Mouse (Mus musculus): ENCODE measurements around the gene Grem1. TPM values are rescaled to one million over a fixed set of nuclear protein-coding genes. Genes with fewer than 3 reads are reported as not detected.

Grem1 gene
- polyA plus RNA-seq, 1 experiment from 2014 or later: 0.18 TPM

DNA sequence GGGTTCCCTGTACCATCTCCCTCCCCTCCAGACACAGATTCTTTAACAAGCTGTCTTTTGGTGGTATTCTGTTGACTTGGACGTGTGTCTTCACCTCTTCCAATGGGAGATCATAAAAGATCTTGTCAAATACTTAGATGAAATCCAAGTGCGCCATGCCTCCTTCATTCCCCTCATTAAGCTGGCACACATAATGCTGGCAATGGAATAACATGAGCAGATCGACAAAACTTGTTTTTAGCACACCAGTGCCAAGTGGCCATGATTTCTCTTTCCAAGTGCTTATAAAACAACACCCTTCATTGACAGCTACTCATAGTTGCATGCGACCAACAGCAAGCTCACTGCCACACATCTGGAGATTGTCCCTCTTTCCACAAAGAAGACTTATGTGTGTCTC is 29.4 kb upstream of the Grem1 start:
- ChIA-PET POLR2A (no interaction called here), CTCF (interaction anchor here (1.0 kb wide), 1 partner anchor 20 kb away, joined by 3 read pairs; no protein-coding TSS in a partner anchor)
- DNase-seq (ENCODE audit: low read depth, low spot score): no peak
- H3K27me3 ChIP-seq: peaks cover under 1% of the 10 kb centered on the region
- no peak for ATAC-seq
- no peak for TF ChIP-seq CTCF (IDR thresholded peaks at IDR 0.05)
- in situ Hi-C loops (cut with MboI; ENCODE audit: low pct_unique_long_range_greater_than_20kb): loop anchor here (25.0 kb wide), 1 partner anchor 1001 kb away; no protein-coding TSS in a partner anchor

DNA sequence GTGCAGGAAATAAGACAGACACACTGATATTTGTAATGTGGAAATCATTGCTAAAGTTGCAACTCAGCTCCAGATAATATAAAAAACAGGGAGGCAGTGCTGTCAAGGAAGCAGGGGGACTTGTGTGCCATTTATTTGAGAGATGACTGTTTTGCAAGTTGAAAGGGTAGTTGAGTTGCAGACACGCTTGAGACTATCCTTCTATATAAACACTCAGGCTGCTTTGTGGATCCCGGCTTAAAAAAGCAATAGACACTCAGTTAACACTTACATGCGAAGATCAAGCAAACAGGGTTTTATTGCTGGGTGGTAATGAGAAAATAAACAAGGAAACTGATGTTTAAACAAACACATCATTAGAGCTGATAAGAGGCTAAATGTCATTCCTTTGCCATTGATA is 26.4 kb upstream of the Grem1 start:
- in situ Hi-C loops (cut with MboI; ENCODE audit: low pct_unique_long_range_greater_than_20kb): loop anchor here (25.0 kb wide), 1 partner anchor 998 kb away; no protein-coding TSS in a partner anchor
- H3K27me3 ChIP-seq: no peaks in the 10 kb centered on the region
- ATAC-seq: no peak
- DNase-seq (ENCODE audit: low read depth, low spot score): no peak
- ChIA-PET POLR2A (no interaction called here), CTCF (no interaction called here)
- no peak for TF ChIP-seq CTCF (IDR thresholded peaks at IDR 0.05)

DNA sequence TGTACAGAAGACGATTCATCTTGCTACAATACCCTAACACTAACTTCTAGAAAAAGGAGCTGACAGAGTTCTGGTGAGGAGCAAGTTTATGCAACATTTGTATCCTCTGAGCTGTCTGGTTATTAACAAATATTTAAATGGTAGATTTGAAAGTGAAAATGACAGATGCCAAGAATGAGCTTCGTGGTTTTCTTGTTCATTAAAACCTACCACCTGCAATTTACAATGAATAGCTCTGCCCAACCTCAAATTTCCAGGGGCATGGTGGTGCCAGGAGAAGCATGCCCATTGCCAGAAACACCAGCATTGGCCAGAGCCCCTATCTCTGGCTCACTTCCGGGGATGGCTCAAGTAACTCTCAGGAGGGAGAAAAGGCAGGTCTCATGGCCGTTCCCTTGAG is 23.1 kb upstream of the Grem1 start:
- no peaks in the 10 kb centered on the region for H3K27me3 ChIP-seq
- ChIA-PET CTCF (interaction anchor here (1.0 to 1.8 kb wide), 2 partner anchors 16 to 159 kb away, joined by 3 to 5 read pairs; no protein-coding TSS in a partner anchor), POLR2A (no interaction called here)
- in situ Hi-C loops (cut with MboI; ENCODE audit: low pct_unique_long_range_greater_than_20kb): loop anchor here (25.0 kb wide), 1 partner anchor 994 kb away; no protein-coding TSS in a partner anchor
- no peak for TF ChIP-seq CTCF (IDR thresholded peaks at IDR 0.05)
- DNase-seq (ENCODE audit: low read depth, low spot score): no peak
- ATAC-seq: no peak

DNA sequence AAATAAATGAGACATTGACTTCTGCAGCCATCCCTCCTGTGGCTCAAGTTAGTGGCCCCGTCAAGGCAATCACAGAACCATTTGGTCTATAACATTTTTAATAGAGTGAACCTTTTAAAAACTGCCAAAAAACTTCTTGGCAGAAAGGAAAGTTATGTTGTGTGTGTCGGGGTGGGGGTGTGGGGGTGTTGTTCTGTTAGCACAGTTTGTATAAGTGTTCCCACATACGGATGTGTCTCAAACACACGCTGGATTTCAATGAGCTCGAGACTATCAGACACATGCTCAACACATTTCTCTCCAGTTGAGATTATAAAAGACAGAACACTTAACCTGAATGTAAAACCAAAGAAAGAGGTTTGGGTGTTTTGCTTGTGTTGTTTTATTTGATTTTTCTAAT is 22.7 kb upstream of the Grem1 start:
- ChIA-PET CTCF (interaction anchor here (1.8 kb wide), 1 partner anchor 16 kb away, joined by 5 read pairs; no protein-coding TSS in a partner anchor), POLR2A (no interaction called here)
- DNase-seq (ENCODE audit: low read depth, low spot score) (no peak), ATAC-seq (no peak)
- in situ Hi-C loops (cut with MboI; ENCODE audit: low pct_unique_long_range_greater_than_20kb): loop anchor here (25.0 kb wide), 1 partner anchor 994 kb away; no protein-coding TSS in a partner anchor
- H3K27me3 ChIP-seq: no peaks in the 10 kb centered on the region
- TF ChIP-seq CTCF (IDR thresholded peaks at IDR 0.05): no peak

DNA sequence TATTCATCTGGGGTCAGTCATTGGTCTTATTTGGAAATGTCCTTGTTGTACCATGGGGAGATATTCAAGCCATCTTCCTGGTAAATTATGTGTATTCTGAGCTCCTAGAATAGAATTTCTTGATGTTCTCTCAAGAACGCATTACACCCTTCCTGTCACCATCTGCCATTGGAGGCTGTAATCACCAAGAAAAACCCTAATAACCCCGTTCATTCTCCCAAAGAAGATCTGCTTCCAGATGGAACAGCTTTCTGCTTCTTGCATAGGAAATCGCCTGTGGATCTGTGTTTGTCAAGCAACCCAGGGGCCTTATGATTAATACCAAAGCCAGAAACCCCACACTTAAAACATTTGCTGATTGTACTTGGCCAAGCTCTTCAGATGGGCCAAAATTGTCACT is 20.9 kb upstream of the Grem1 start:
- no peak for TF ChIP-seq CTCF (IDR thresholded peaks at IDR 0.05)
- no peak for DNase-seq (ENCODE audit: low read depth, low spot score)
- H3K27me3 ChIP-seq: no peaks in the 10 kb centered on the region
- in situ Hi-C loops (cut with MboI; ENCODE audit: low pct_unique_long_range_greater_than_20kb): loop anchor here (25.0 kb wide), 1 partner anchor 992 kb away; no protein-coding TSS in a partner anchor
- POLR2A ChIA-PET: no interaction called here
- no peak for ATAC-seq
- CTCF ChIA-PET: interaction anchor here (0.8 to 1.4 kb wide), 4 partner anchors 11 to 280 kb away, joined by 3 to 5 read pairs (median 4); no protein-coding TSS in a partner anchor

DNA sequence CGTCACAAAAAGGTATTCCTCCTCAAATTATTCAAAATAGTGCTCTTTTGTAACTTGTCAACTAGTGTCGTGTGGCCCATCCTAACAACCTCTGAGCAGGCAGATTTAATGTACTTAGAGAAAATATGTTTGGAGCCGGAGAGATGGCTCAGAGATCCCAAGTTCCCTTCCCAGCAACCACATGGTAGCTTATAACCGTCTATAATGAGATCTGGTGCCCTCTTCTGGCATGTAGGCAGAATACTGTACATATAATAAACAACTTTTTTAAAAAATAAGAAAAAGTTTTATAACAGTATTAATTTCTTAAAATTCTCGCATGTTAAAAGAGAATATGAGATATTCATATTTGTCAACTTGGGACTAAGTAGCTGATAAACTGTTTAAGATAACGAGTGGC is 19.6 kb upstream of the Grem1 start:
- no peak for ATAC-seq
- POLR2A ChIA-PET: no interaction called here
- DNase-seq (ENCODE audit: low read depth, low spot score): no peak
- CTCF ChIA-PET: interaction anchor here (0.8 to 1.4 kb wide), 4 partner anchors 9 to 242 kb away, joined by 3 to 5 read pairs (median 4); no protein-coding TSS in a partner anchor
- in situ Hi-C loops (cut with MboI; ENCODE audit: low pct_unique_long_range_greater_than_20kb): loop anchor here (25.0 kb wide), 1 partner anchor 991 kb away; no protein-coding TSS in a partner anchor
- no peaks in the 10 kb centered on the region for H3K27me3 ChIP-seq
- peak; percentile 56 for TF ChIP-seq CTCF (IDR thresholded peaks at IDR 0.05)

DNA sequence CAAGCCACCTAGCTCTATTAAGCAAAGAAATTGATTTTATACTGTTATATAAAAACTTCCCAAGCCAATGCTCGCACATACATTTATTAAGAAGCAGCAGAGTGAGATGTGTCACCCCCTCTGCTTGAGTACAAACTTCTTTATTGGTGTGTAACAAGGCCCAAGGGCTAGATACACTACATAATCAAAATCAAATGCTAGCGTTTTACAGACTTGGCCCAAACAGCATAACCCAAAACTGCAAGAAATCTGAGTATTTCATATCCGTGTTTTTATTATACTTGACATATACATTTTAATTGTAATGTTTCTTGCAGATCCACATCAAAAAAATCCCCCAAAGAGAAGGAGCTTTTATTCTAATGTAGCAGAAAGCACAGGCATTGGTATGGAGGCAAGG is 17.9 kb upstream of the Grem1 start:
- no peak for TF ChIP-seq CTCF (IDR thresholded peaks at IDR 0.05)
- POLR2A ChIA-PET: no interaction called here
- no peaks in the 10 kb centered on the region for H3K27me3 ChIP-seq
- DNase-seq (ENCODE audit: low read depth, low spot score): no peak
- in situ Hi-C loops (cut with MboI; ENCODE audit: low pct_unique_long_range_greater_than_20kb): loop anchor here (25.0 kb wide), 1 partner anchor 989 kb away; no protein-coding TSS in a partner anchor
- no peak for ATAC-seq
- CTCF ChIA-PET: no interaction called here

DNA sequence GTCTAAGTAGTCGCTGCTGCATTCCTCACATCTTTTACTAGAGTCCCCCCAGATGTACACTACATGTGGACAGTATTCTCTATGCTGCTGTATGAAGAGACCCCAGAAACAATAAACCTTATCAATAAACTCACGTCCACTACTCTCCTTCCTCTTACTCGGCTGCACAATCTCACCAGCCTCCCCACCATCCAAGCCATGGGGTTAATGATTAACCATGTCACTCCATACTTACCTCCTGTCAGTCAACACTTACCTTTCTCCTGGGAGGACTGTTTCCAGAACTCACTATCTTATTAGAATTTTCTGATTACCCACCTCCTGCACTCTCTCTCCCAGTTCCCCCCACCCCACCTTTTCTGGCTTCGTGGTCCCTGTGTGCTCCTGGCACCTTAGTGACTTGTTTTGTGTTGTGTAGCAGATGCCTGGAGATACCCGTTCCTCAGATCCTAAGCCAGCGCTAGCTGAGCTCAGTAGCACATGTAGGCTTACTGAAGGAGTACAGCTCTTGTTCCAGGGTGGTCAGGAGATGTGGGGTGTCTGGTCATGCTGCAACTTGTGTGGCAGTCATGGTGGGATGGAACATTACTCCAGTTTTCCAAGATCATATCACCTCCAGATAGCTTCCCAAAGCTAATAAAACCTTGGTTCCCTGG is 15.8 kb upstream of the Grem1 start:
- DNase-seq (ENCODE audit: low read depth, low spot score) (no peak), ATAC-seq (no peak)
- ChIA-PET POLR2A (no interaction called here), CTCF (no interaction called here)
- H3K27me3 ChIP-seq: no peaks in the 10 kb centered on the region
- no peak for TF ChIP-seq CTCF (IDR thresholded peaks at IDR 0.05)
- in situ Hi-C loops (cut with MboI; ENCODE audit: low pct_unique_long_range_greater_than_20kb): no loop called here

DNA sequence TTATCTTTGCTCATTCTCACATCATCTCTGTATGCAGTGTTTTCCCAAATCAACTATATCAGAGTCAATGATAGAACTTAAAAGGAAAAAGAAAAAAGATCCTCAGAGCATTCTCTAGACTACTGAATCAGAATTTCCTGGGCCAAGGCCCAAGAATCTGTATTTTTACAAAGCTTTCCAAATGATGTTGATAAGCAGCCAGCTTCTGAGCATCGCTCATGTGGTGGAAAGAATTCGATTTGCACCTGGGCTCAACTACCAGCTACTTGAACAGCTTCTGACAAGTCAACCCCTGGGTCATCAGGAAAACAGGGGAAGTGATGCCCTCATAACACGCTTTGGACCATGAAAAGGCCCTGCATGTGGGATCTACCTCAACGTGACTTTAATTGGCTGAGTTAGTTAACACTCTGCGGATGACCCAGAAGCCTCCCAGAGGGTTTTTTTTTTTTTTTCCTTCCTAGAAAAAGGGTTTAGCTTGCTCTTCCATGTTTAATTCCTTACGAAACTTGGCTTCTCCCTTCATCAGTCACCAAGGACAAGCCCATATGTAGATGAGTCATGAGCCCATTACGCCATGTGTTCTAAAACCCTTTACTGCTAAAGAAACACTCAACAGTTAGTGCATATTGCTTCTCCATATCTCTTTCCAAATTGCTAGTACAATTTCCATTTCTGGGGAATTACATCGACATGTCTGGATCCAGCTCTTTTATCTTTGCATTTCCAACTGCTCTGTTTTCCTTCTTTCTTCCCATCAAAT is 10.3 kb upstream of the Grem1 start:
- DNase-seq (ENCODE audit: low read depth, low spot score) (no peak), ATAC-seq (no peak)
- POLR2A ChIA-PET: no interaction called here
- no peak for TF ChIP-seq CTCF (IDR thresholded peaks at IDR 0.05)
- CTCF ChIA-PET: interaction anchor here (1.0 kb wide), 1 partner anchor 10 kb away, joined by 5 read pairs; no protein-coding TSS in a partner anchor
- in situ Hi-C loops (cut with MboI; ENCODE audit: low pct_unique_long_range_greater_than_20kb): no loop called here
- H3K27me3 ChIP-seq: no peaks in the 10 kb centered on the region

DNA sequence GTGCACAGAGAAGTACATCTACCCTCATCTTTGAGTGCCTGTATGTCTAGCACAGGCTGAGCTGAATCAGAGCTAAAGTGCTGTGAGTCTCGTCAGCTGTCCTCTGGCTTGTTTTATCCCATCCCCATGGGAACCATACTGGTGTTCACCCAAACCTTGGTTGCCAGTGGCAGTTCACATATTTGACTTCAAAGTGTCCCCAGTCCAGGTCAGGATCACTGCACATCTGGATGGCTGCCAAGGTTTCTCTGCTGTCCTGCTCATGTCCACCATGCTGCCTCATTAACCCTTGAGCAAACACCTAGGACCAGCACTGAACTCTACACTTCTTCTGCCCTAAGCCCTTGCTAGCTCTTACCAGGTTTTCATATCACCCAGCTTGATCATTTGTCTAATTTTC is 7.4 kb upstream of the Grem1 start:
- peak; percentile 44 for ATAC-seq
- in situ Hi-C loops (cut with MboI; ENCODE audit: low pct_unique_long_range_greater_than_20kb): no loop called here
- no peak for TF ChIP-seq CTCF (IDR thresholded peaks at IDR 0.05)
- ChIA-PET CTCF (no interaction called here), POLR2A (no interaction called here)
- no peak for DNase-seq (ENCODE audit: low read depth, low spot score)
- H3K27me3 ChIP-seq: no peaks in the 10 kb centered on the region

DNA sequence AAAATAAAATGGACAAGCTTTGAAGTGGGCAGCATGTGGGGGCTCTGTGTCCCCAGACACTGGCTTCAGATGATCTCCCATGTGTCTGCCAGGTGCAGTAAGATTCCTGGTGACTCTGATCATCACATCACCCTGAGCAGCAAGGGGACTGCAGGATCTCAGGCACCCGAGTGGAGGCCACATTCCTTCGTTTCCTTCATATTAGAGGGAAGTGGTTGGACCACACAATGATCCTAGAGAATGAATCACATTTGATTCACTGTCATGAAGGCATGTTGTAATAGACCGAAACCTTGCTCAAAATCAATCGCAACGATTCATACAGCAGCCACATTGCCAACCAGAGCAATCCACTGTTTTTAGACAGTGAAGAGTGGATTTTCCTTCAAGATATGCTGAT is 6.5 kb upstream of the Grem1 start:
- ChIA-PET POLR2A (no interaction called here), CTCF (no interaction called here)
- ATAC-seq: peak; percentile 51
- no peak for DNase-seq (ENCODE audit: low read depth, low spot score)
- H3K27me3 ChIP-seq: peaks cover 3% of the 10 kb centered on the region
- no peak for TF ChIP-seq CTCF (IDR thresholded peaks at IDR 0.05)
- in situ Hi-C loops (cut with MboI; ENCODE audit: low pct_unique_long_range_greater_than_20kb): no loop called here

Data from Patski (cell line).